Mouse (Mus musculus) lung, postnatal 10 days (tissue): ENCODE data around the gene Arl10.

ENCODE experiments used
- DNase-seq: peaks from one replicate; pipeline ENCODE4 v3.0.0; 2021

Arl10 gene

GRCm38 (mm10) chr13:54574854-54575481 is at the start of gene Arl10:
Gene Arl10 (plus strand): TSS chr13:54575015.
- DNase-seq, result peak; percentile 84

- DNase-seq, result no peak
Observed at GRCm38 (mm10) chr13:54527140-54527539, 47.7 kb upstream of the Arl10 start.

GRCm38 (mm10) chr13:54532134-54532533 is 42.7 kb upstream of the Arl10 start:
- no peak for DNase-seq

- no peak for DNase-seq
Observed at GRCm38 (mm10) chr13:54548036-54548435, 26.8 kb upstream of the Arl10 start.

- DNase-seq, result no peak
Observed at GRCm38 (mm10) chr13:54556176-54556575, 18.6 kb upstream of the Arl10 start.

- DNase-seq, result no peak
Observed at GRCm38 (mm10) chr13:54556796-54557195, 18.0 kb upstream of the Arl10 start.

GRCm38 (mm10) chr13:54557652-54558051 is 17.2 kb upstream of the Arl10 start:
- no peak for DNase-seq

DNA sequence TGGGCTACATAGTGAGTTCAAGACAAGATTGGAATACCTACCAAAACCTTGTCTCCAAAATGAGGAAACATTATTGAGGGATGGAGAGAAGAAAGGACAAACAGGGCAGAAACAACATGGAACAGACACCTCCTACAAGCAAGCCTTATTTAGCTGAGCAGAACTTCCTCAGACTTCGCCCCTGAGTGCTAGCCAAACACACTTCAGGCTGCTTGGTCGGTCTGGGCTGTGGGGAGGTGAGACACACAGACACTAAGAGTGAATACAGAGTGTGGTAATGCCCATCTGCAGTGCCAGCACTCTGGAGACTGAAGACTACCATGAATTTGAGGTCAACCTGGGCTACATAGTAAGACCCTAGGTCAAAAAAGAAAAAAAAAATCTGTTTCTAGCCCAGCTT is 15.2 kb upstream of the Arl10 start:
- no peak for DNase-seq

- DNase-seq, result no peak
Observed at GRCm38 (mm10) chr13:54560608-54561007, 14.2 kb upstream of the Arl10 start.

DNA sequence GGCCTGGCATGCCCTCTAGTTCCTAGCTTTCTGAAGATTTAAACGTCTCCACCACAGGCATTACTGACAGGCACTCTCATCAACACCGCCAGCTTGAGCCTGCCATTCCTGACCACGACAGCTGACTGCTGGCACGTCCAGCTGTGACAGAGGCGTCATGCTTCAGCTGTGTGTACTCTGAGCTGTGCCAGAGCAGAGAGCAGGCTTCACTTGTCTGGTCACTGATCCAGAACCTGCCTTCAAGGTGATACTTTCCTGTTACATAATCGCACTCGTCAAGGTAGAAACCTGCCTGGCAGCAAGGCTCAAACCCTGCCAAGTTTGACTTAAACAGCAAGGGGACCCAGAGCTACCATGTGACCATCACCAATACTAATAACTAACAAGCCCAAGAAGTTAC is 12.3 kb upstream of the Arl10 start:
- DNase-seq, result no peak

DNA sequence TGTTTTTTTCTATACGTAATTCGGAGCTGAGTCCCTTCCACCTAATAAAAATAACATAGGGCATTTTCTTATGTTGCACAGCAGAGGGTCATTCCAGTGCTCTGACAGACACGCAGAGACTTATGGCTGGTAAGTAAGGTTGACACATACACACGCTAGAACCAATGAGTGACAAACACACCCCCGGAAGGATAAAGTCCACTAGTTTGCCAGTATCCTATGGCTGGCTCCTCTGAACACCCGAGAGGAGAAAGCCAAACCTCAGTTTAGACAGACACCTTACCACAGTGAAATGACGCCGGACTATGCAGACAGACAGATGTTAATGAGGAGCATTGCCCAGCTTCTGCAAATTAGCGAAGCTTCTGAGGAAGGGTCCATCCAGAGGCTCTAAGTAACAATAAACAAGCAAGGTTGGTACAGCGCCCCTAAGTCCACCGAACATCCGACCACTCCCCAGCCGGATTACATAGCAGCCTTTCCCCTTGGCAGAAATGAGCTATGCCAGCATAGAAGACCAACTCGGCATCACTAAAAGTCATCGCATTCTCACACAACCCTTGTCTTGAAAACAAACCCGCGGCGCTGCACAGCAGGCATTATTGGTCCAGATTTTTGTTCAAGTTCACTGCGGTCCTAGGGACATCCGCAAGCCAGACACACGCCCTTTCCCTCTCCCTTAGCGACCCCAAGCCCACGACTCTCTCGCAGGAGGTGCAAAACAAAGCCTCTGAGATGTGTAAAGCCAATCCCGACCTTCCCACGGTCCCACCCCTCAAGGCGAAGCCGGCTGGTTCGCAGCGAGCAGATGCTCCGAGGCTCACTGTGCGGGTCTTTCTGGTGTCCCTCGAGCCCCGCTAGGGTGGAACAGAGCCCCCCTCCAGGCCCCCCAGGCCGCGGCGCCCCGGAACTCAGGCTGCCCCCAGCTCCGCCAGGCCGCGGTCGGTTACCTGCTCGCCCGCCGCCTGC is 10.3 kb upstream of the Arl10 start:
- DNase-seq, result no peak

- peak; percentile 97 for DNase-seq
Observed at GRCm38 (mm10) chr13:54565201-54565581, 9.6 kb upstream of the Arl10 start, which contains the start of gene 4833439L19Rik. Gene 4833439L19Rik (minus strand): TSS chr13:54565435.

DNA sequence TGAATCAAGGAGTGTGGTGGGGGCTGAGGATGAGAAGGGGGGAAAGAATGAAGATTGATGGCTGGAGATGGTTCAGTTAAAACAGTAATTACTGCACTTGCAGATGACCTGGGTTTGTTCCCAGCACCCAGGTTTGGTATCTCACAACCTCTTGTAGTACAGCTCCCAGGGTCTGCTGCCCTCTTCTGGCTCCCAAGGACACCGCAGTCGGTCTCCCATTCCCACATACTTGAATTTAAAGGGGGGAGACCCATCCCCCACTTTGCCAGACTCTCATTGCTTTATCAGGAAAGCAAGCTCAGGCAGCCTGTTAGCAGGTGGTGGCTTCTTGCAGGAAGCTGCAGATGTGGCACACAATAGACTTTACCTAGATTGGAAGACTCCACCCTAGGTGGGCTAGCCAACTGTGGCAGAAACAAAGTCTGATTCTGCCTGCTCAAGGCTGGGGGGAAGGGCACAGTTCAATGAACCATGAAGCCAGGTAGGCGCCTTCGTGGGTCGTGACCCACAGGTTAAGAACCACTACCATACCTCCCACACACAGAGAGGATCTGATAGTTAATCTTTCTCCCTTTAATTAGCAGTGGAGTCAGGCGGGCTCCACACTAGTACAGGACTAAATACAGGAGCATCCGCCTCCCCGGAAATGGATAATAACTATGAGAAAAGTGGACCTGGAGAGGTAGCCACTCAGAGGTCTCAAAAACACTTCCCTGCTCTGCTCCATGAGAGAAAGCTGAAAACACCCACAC is 9.0 kb upstream of the Arl10 start:
- DNase-seq, result peak; percentile 75

GRCm38 (mm10) chr13:54568380-54568779 is 6.4 kb upstream of the Arl10 start:
- no peak for DNase-seq

- no peak for DNase-seq
Observed at GRCm38 (mm10) chr13:54569282-54569681, 5.5 kb upstream of the Arl10 start.

- DNase-seq, result no peak
Observed at GRCm38 (mm10) chr13:54570736-54571135, 4.1 kb upstream of the Arl10 start.

GRCm38 (mm10) chr13:54571637-54572036 is 3.2 kb upstream of the Arl10 start:
- DNase-seq, result no peak

- DNase-seq, result no peak
Observed at GRCm38 (mm10) chr13:54572621-54573020, 2.2 kb upstream of the Arl10 start.

GRCm38 (mm10) chr13:54575489-54575888 is 674 bp downstream of the Arl10 start:
- DNase-seq, result no peak

DNA sequence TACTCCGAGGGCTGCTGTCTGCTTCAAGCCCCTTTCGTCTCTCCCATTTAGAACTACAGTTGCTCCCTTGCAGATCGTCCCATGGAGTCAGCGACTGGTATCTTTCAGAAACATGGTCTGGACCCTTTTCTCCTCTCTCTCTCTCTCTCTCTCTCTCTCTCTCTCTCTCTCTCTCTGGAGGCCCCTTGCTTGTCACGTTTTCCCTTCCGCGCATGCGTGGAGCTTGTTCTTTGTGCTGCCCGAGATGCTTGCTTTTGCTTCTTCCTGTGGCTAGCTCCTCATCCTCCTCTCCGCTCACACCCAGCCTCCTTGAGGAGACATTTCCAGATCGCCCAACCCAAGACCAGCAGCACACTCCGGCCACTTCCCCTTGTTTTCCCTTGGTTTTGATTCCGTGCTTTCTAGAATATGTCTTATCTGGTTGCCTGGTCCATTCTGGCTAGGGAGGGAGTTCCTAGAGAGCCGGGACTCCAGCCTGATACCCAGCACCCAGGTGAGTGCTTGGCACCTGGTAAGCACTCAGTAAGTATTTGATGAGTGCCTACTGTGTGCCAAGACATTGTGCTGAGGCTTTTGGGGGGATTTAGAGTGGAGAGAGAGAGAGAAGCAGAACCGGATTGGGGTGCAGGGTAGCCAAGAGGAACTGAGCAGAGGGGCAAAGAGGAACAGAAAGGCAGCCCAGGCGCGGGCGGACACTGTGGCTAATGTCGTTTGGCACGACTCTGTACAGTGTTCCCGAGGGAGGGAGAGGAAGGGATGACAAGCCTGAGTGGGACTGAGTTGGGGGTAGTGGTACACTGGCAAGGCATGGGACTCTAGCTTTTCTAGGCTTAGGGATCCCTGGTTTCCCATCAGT is 3.1 kb downstream of the Arl10 start:
- no peak for DNase-seq

DNA sequence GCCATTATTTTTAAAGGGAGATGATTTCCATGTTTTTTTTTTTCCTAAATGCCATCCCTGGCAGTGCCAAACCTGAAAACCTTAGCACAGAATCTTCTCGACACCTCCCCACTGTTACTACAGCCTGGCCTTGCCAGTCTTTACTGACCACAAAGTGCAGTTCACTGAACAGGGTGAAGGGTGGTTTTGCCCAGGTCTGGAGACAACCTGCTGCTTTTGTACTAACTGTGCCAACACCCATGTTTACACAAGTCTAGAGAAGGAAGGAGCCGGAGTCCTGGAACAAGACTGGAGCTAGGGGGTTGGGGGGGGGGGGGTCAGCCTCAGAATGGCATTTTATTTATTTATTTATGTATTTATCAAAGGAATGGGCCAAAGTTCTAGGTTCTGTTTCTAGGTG is 6.6 kb downstream of the Arl10 start:
- no peak for DNase-seq

DNA sequence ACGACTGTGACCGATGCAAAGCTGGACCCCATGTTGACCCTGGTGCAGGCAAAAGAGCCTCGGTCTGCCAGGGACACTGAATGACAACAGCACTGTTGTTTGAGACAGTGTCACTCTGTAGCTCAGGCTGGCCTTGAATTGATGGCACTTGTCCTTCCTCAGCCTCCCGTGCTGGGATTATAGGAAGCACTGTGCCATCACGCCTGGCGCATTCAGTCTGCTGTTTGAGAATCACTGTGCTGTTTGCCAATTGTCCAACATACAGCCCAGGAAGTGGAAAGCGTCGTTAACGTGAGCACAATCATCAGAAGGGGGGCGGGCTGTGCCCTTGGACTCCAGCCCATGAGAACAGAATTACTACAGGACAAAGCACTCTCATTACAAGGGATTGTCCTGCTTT is 7.3 kb downstream of the Arl10 start:
- peak; percentile 47 for DNase-seq
